Mouse (Mus musculus): ENCODE data around the gene Abcc2.

Abcc2 gene

DNA sequence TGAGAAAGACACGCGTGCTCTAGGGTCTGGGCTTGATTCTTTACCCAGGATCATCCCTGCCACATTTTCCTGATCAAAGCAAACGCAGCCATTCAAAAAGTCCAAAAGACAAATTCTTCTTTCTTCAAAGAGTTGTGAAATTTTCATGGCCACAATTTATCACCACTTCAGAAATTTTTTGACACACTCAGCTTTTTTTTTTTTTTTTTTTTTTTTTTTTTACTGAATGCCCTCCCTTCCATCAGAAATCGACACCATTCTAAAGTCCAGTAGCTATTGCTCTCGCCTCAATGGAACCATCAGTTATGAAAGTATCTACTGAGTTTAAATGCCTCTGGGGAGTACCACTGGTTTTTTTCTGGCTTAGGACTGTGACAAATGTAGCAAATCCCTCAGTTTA is 1.6 kb upstream of the Abcc2 start:
- DNase-seq (ENCODE audit: low spot score), result no peak

DNA sequence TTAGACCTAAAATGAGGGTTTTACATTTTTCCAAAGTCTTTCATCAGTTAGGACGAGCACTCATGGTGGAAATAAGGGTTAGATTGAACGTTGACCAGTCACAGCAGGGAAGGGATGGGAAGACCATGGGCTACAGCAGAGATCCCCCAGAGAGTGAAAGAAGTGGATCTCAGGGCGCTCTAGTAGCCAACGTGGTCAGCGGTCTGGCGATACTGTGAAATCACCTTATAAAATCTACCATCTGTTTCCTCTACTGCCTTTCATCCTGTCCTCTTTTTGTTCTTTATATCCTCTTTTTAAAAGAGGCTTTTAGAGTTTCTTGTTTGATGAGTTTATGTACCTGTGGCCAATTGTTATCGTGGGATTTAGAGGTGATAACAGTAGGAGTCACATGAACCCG is 2.8 kb downstream of the Abcc2 start:
- no peak for DNase-seq (ENCODE audit: low spot score)

DNA sequence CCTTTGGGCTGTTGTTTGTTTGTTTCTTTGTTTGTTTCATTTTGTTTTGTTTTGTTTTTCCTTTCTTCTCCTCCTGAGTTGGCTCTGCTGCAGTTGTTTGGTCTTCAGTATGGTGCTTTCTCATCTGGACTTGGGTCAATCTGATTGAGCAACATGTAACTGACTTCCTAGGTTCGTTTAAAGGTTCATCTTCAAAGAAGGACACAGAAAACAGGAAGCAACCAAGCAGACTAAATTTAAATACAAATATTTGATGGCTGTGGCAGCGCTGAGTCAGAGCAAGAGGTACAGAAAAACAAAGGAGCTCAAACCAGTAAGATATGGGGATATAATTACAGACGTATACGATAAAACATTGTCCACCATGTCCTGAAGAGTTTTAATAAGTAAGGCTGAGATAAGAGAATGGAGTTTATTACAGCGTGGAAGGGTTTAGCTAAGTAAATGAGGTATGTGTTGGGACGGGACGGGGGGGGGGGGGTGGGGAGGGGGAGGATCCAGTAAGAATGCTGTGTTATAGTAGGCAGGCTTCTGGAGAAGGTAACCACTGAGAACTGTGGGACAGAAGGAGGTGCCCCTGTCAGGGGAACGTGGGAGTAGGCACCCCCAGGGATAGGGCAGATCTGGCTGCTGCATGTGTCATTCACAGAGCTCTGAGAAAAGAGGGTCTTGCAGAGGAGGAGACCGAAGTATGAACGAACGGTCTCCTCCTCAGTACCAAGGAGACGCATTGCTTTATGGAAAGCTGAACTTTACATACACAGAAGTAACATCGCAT is 4.4 kb downstream of the Abcc2 start:
- DNase-seq (ENCODE audit: low spot score), result no peak

DNA sequence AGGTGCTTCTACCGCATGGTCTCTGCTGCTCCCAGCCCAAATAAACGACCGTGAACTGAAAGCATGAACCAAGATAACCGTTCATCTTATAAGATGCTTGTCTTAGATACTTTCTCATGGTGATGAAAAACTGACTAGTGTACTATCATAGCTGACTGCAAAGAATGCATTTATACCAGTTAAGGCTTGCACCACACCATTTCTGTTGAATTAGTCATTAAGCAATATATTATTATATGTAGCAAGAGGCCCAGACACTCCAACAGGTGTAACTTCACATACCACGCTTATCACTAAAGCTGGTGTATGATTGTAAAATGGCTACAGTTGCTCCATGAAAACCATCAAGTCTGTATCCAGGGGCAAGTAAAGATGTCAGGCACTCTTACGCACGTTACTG is 7.8 kb downstream of the Abcc2 start:
- no peak for DNase-seq (ENCODE audit: low spot score)

DNA sequence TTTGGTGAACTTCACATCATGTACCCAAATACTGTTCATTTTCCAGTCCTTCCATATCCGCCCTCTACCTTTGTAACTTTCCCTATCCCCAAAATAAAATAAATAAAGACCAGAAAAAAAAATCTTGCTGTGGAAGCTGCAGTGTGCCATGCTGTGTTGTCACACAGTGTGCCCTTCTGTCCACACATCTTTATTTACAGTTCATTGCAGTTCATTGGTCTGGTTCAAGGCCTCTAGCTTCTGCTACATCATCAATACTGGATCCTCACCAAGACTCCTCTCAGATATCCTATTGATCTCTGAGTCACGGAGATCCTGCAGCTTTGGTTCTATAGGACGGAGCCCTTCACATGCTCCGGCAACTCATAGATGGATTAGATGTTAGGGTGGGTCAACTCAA is 10.5 kb downstream of the Abcc2 start:
- no peak for DNase-seq (ENCODE audit: low spot score)

DNA sequence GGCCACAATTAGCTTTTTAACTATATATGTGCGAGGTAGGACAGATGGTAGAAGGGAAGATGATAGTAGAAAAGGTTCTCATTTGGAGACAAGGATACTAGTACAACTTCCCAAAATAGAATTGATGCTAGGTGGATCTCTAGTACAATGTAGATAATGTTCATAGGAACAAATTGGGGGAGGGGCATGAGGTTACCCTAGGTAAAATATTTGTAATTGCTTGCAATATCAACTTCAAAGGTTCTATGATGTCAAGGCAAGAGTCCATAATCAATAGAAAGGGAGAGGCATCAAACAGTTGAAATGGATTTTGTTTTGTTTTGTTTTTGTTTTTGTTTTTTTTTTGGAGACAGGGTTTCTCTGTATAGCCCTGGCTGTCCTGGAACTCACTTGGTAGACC is 12.0 kb downstream of the Abcc2 start:
- no peak for DNase-seq (ENCODE audit: low spot score)

DNA sequence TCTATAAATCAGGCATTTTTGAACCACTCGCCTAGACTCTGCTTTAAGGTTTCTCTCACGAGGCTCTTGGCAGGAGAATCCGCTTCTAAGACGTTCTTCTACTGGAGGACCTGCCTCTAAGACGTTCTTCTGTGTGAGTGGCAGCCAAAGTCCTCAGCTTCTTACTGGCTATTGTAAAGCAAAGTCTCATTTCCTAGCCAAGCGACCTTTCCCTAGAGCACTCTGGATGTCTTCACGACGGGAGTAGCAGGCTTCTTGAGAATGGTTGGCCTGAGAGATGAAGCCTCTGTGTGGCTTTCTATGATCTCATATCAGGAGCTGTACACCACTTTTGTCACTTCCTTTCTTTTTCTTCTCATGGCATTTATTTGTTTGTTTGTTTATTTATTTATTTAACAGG is 13.5 kb downstream of the Abcc2 start:
- DNase-seq (ENCODE audit: low spot score), result no peak

DNA sequence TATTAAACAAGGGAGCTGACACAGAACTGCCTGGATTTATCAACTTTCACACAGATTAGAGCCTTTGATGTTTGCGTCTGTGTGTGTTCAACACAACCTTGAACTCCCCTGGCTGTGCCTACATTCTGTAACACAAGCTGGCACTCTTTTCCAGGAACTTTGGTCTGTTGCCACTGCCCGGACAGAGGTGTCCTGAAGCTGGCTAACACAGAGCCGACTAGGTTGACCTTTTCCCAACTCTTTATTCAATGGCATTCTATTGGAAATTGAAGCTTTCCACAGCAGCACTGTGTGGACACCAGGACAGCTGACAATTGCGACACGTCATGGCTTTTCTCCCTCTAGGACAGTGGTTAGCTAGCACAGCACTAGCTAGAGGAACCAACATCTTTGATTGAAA is 15.2 kb downstream of the Abcc2 start:
- no peak for DNase-seq (ENCODE audit: low spot score)

DNA sequence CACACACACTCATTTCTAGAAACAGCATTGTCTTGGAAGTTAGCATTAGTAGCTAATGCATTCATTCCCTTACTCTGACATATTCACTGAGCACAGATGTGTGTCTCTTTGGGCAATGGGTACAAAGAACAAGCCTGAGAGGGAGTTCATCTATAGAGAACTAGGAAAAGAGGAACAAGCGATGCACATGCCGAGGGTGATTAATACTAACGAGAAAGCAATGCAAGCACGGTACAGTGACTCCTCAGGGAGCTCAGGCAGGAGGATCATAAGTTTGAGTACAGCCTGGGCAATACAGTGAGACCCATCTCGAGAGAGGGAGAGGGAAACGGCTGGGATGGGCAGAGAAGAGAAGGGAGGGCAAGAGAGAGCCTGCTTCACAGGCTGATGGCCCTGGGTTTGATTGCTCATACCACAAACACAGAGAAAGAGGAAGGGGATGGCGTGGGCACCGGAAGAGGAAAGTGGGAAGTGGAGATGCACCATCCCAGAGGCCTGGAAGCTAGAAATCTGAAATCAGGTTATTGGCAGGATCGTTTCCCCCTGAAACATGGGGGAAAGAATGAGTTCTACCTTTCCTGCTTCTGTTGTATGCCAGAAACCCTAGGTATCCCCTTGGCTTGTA is 19.5 kb downstream of the Abcc2 start:
- DNase-seq (ENCODE audit: low spot score), result no peak

DNA sequence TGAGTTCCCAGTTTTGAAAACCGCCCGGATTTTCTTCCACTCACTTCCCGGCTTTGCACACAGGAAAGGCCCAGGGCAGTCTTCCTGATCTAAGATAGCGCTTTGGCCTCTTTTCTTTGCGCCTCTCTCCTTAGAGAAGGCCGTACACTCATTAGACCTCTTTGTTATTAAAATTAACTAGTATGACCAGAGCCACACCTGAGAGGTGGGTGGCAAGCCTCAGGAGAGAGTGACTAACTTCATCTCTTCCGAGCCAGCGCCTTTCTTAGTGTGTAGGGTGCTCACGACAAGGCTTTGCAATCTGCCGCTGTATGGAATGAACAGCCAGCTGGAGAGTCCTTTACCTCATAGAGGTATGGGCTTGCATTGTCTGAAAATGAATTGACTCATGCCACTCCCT is 21.9 kb downstream of the Abcc2 start:
- DNase-seq (ENCODE audit: low spot score), result no peak

DNA sequence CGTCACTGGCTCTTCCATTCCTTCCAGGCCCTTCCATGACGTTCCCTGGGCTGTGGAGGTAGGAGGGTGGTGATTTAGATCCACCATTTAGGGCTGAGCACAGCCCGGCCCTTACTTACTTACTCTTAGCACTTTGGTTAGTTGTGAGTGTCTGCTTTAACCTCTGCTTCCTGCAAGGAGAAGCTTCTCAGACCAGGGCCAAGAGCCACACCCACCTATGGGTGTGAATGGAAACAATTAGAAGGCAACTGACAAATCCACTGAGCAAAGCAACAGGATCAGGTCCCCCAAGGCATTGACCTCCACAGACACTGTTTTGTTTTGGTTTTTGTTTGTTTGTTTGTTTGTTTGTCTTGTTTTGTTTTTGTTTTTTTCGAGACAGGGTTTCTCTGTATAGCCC is 27.3 kb downstream of the Abcc2 start:
- DNase-seq (ENCODE audit: low spot score), result no peak

DNA sequence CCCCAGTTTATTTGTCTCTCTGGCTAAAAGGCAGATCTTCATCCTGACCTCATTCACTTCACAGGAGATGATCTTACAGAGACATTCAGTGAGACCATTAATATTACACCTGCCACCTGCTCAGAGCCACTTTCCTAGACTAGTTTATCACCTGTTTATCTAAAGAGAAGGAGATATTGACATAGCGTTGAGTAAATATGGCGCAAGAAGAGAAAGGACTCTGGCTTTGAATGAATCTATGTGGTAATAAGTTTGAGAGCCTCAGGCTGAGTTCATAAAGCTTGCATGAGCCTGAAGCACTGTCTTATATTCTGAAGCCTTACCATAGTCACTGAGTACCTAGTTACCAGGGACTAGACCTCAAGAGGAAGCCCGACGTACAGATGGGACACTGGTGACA is 29.4 kb downstream of the Abcc2 start:
- no peak for DNase-seq (ENCODE audit: low spot score)

DNA sequence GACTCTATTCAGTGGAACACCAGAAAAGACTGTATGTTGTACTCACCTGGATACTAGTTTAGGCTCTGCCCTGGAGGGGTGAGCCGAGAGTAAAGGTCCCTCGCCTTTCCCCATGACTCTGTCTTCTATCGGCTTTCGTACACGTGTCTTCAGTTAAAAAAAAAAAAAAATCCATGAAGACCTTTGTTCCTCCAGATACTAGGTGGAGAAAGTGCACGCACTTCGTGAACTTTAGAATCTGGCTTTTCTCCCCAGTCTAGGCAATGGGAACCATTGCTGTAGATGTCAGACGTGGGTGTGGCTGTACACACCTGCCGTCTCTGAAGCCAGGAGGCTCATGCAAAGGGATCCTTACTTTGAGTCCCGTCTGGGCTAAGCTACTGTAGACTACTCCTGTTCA is 31.3 kb downstream of the Abcc2 start:
- DNase-seq (ENCODE audit: low spot score), result no peak

DNA sequence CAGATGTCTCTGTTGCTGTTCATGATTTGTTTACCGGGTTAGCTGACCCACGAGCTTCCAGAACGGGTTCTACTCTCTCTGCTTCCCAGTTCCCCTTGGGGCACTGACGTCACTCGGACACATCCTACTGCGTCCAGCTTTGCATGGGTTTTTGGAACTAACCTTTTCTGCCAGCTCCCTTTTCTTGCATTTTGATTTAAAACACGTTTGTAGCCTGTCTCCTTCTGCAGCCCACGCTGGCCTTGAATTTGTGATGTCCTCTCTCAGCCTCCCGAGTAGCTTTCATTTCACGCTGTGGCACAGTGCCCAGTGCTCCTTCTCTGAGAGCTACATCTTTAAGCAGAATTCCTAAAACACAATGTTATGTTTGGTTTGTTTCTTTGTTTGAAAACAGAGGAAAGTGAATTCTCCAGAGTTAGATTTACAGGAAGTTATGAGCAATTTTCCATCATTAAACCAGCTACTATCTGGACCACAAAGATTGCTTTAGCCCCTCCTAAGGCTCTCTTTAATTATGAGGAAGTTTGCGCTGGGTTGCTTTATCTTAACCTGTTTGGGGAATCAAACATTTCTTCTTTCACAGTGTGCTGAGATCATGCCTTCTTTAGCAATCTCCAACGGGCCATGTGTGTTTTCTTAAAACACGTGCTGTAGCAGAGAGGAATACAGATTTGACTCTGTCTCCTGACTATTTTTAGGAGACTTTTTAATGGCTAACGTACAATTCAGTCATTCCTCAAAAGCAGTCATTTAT is 33.8 kb downstream of the Abcc2 start:
- DNase-seq (ENCODE audit: low spot score), result no peak

DNA sequence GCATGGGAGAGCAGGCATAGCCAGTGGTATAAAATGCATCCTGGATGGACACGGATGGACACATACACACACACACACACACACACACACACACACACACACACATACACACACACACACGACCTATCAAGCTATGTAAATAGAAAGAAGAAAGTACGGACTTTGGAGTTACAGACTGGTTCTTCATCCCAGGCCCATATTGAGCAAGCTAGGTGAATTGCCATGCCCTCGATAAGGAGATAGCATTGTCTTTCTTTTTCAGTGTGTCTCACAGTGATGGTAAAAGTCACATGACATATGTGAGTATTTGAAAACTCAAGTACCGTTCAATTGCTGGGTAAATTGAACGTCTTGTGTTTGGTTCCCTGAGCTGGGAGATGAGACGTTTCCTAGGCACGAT is 44.9 kb downstream of the Abcc2 start:
- DNase-seq (ENCODE audit: low spot score), result no peak

DNA sequence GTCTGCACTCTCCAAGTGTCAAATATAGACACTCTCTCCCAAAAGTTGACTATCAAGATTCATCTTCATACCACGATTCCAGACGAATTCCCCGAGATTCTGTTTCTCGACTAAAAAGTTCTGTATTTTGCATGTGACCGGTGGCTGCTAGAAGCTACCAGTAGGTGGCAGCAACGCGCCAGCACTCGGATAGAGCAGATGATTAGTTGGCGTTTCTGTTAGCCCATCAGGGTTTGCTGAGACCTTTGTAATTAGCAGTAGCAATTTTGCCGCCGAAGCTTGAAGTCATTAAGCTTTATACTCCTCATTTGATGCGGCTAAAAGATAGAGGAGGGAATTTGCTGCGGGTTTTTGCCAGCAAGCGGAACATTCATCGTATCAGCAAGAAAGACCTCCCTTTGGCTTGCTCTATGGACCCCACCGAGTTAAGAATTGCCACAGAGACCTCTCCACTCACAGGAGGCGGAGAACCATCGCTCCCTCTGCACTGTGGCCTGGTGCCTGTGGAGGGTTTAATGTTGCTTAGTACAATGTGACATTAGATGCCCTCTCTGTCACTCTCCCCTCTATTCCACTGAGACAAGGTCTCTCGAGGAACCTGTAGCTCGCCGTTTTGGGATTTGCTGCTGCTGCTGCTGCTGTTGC is 50.6 kb downstream of the Abcc2 start:
- DNase-seq (ENCODE audit: low spot score), result peak; percentile 77

DNA sequence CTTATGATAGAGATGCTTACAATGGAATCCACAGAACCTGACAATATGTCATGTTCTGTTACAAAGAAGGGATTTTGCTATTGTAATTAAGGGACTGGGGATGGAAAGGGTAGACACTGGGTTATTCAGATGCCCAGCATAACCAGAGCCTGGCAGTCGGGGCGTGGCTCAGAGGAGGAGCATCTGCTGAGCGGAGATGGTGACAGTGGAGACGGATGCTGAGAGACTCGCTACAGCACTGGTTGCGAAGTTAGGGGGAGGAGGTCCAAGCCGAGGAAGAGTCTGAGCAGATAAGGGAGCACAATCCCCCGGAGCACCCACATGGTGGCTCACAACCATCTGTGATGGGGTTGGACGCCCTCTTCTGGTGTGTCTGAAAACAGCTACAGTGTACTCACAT is 61.2 kb downstream of the Abcc2 start:
- no peak for DNase-seq (ENCODE audit: low spot score)

DNA sequence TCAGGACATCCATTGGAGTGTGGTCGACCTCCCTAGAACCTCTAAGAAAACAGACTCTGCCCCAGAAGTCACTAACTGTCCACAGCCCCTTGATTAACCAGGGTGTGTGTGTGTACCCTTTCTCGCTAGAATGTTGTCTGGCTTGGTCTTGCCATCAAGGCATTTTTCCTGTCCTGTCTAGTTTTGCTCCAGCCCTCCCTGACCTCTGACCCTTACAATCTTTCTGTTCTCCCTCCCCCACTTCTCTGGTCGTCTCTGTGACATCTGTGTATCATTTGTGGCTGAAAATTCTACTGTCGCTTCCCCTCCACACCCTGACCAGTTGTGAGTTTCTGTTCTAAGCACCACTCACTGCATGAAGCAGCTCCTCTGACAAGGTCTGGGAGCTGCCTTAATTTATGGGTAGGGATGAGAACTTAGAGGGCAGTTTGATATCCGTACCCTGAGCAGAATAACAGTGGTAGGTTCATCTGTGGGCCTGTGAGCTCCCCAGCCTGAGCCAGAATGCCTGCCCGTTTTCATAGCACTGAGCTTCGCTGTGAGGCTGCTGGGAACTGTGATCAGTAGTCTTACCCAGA is 63.4 kb downstream of the Abcc2 start:
- DNase-seq (ENCODE audit: low spot score), result no peak

DNA sequence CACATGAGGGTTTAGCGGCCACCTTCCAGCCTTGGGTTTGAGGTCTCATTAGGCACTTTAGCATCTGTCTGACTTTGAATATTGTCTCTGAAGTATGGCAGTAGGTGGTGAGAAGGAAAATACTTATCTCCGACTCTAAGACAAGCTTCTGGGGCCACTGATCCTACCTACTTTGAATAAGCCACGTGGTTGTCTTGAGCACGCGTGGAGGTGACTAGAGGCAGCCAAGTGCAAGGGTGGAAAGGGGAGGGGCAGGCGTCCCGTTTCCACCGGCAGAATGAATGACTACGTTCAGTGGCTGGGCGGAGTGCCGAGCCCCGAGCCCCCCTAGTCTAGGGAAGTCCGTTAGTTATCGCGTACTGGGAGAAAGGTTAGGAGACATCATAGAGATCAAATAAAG is 65.1 kb downstream of the Abcc2 start:
- no peak for DNase-seq (ENCODE audit: low spot score)

DNA sequence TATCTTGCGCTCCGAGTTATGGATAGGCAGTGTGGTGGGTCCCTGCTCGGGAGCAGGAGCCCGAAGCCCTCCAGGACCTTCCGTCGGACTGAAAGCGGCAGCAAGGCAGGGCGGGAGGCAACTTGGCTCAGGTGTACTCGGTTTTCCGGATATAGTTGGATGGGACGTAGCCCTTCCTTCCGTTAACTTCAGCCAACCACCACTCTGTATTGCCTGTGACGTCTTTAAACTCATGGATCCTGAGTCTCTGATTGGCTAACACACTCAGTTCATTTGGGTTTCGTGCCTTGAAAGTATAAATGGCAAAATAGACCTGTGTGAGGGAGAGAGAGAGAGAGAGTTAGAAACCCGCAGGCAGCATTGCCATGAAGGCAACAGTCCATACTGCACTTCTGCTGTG is 66.0 kb downstream of the Abcc2 start:
- no peak for DNase-seq (ENCODE audit: low spot score)

DNA sequence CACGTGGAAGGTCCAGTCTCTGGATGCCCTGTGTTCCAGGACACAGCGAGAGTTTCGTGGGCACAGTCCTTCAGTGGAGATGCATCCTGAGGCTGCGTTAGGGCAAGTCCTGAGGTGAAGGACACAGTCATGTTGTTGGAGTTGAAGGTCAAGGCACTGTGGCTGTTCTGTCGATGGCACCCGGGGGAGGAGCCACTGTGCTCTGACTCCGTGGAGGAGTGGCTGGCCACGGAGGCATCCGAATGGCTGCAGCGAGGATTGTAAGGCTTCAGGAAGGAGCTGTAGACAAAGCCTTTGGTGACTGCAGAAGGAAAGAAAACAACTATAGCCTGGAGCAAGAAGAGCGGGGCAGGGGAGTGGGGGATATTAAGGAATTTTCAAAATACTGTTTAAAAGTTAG is 68.0 kb downstream of the Abcc2 start:
- DNase-seq (ENCODE audit: low spot score), result no peak

DNA sequence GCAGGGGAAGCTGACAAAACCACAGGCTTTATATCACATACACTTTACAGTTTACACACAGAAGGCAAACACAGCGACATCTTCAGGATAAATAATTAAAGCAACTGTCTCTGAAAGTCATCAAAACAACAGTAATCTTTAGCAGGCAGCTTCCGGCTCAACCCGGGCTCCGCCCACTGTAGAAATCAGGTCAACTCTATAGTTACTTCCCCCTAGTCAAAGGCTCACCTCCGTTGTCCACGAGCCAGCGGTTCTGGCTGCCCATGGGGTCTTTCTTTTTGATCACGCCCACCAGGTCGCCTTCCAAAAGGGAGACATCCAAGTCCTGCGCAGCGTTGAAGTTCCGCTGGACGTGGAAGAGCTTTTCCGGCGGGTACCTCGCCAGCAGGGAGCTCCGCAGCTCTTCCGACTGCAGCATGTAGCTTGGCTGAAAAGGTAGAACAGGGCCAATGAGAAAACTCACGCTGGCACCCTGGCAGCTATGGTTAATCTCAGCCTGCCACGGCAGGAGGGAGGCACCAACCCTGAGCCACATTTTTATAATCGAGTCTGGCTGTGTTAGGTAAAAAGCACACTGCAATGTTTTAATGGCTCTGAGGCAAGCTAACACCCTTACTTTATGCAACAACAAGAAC is 70.1 kb downstream of the Abcc2 start:
- DNase-seq (ENCODE audit: low spot score), result no peak
